8 mouse cellular contexts compared by ENCODE assay signal in the genomic region with DNA sequence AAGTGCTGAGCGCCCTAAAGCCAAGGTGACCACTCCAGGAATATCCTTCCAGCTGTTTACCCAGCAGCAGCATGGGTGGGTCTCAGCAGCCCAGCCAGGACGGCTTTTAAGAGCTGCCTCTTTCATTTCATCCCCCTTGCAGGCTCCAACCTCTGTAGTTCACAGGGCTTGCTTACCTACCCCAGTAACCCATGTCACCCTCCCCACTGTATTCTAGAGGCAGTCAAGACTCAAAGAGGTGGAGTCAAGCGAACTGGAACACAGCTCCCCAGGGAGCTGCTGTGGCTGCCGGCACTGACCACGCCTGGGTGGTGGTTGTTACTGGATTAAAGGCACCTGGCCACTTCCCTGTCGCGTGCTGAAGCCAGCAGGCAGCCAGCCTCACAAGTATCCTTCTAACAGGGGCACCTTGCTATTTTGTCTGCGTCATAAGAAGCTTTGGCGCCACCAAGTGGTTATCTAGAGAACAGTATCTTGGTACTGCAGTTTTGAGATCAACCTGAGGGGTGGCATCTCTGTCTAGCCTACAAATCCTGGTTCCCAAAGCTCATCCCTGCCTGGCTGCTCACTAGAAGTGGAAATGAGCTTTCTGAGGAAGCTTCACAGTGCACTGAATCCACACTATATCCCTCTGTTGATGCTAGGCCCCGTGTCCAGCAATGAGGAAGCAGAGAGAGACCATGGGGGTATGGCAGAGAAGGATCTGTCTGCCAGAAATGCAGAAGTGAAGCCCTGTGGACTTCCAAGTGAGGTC. TPM values are rescaled to one million over a fixed set of nuclear protein-coding genes. Genes with fewer than 3 reads are reported as not detected.
DNase-seq lines count a peak whose midpoint lies in the region; ATAC-seq and TF ChIP-seq lines count a peak whose summit lies in the region.

No protein-coding gene starts in this region.

- peaks cover 0 to 2% of the 10 kb centered on the region in 2 experiments; a peak in 3 of 4 replicates for H3K27me3 ChIP-seq in MEL (ENCODE audit: control insufficient read depth in 1 of 2, insufficient read depth in 2 of 2, low read length in 2 of 2)
- no peaks in the 10 kb centered on the region for H3K27me3 ChIP-seq in forebrain, embryonic 16.5 days (replicated peaks; ENCODE audit: control insufficient read depth, insufficient read depth, low read length)

- TF ChIP-seq RAD21 in MEL (IDR thresholded peaks at IDR 0.05; ENCODE audit: low read depth, low read length), result peak; percentile 94

- peak overlapping the region; percentile 35 for H3K4me2 ChIP-seq in forebrain, embryonic 16.5 days (ENCODE audit: low read length)

- H3K9ac ChIP-seq in MEL (ENCODE audit: control insufficient read depth, low read depth, low read length, poor library complexity, severe bottlenecking), result no peak overlapping the region
- H3K9ac ChIP-seq in forebrain, embryonic 16.5 days (replicated peaks; ENCODE audit: low read depth, low read length), result peak overlapping the region; percentile 23; the same call in 1 of the 2 replicates

- H3K36me3 ChIP-seq in MEL (ENCODE audit: control insufficient read depth in 1 of 2, insufficient read depth in 2 of 2, low read length in 2 of 2), result no peaks in the 10 kb centered on the region
- no peaks in the 10 kb centered on the region for H3K36me3 ChIP-seq in forebrain, embryonic 16.5 days (ENCODE audit: control insufficient read depth, insufficient read depth)

- H3K79me2 ChIP-seq in MEL (ENCODE audit: control insufficient read depth, insufficient read depth, low read length, poor library complexity), result no peaks in the 10 kb centered on the region

- H3K4me3 ChIP-seq in MEL (ENCODE audit: control insufficient read depth in 1 of 2, insufficient read depth in 1 of 2, low read depth in 2 of 2, low read length in 2 of 2), result no peak overlapping the region
- no peak overlapping the region for H3K4me3 ChIP-seq in forebrain, embryonic 16.5 days (replicated peaks; ENCODE audit: low read length)

- no peak overlapping the region for H3K27ac ChIP-seq in MEL (ENCODE audit: control insufficient read depth, low read depth, low read length)
- no peak overlapping the region for H3K27ac ChIP-seq in forebrain, embryonic 16.5 days (ENCODE audit: low read length)

- peak; percentile 63 to 96 (median 72) for TF ChIP-seq CTCF in MEL (IDR thresholded peaks at IDR 0.05 in 2 of 3, conservative IDR thresholded peaks at IDR 0.05 in 1 of 3; ENCODE audit: control insufficient read depth in 1 of 3, insufficient read depth in 1 of 3, low read depth in 2 of 3, low read length in 3 of 3, poor library complexity in 1 of 3, severe bottlenecking in 1 of 3)

- 13% methylated on average over 10 of the region's 10 CpGs for WGBS in forebrain, embryonic 16.5 days

- TF ChIP-seq EP300 in MEL (IDR thresholded peaks at IDR 0.05; ENCODE audit: low read depth in 1 of 2, low read length in 2 of 2), result no peak

- peak; percentile 89 for ATAC-seq in forebrain, embryonic 16.5 days
- ATAC-seq in hematopoietic stem cell, adult 5-6 weeks (replicated peaks in 1 of 2; ENCODE audit: insufficient read depth in 1 of 2, low FRiP score in 2 of 2, low TSS enrichment in 1 of 2, low read depth in 1 of 2, poor library complexity in 2 of 2, severe bottlenecking in 2 of 2), result peak; percentile 83 to 84

- TF ChIP-seq POLR2A in MEL (IDR thresholded peaks at IDR 0.05; ENCODE audit: control insufficient read depth in 1 of 2, insufficient read depth in 1 of 2, low read depth in 1 of 2, low read length in 2 of 2, poor library complexity in 1 of 2), result no peak

- H3K9me3 ChIP-seq in MEL (replicated peaks; ENCODE audit: insufficient read depth, low read length), result no peaks in the 10 kb centered on the region
- H3K9me3 ChIP-seq in forebrain, embryonic 16.5 days (ENCODE audit: control insufficient read depth, low read length), result no peaks in the 10 kb centered on the region

- peak; percentile 86 for DNase-seq in MEL (ENCODE audit: low read depth, low spot score)
- peak; percentile 77 for DNase-seq in cerebellum, adult 11 months
- DNase-seq in layer of hippocampus, adult 9-10 months (ENCODE audit: low spot score), result peak; percentile 82
- peak; percentile 95 for DNase-seq in lung, postnatal 36 days
- DNase-seq in retina, postnatal 7 days (ENCODE audit: low read depth, low spot score), result peak; percentile 80
- DNase-seq in urinary bladder, postnatal 10 days (ENCODE audit: low spot score), result peak; percentile 23

- no peaks in the 10 kb centered on the region for H3K4me1 ChIP-seq in MEL (ENCODE audit: control insufficient read depth in 1 of 2, insufficient read depth in 2 of 2, low read length in 2 of 2)
- peaks cover 4% of the 10 kb centered on the region; the same call in 1 of the 2 replicates for H3K4me1 ChIP-seq in forebrain, embryonic 16.5 days (replicated peaks; ENCODE audit: control insufficient read depth, insufficient read depth, low read length)

TF ChIP-seq in MEL, 35 proteins besides CTCF, POLR2A, EP300 and RAD21:
- TF ChIP-seq SMC3 (IDR thresholded peaks at IDR 0.05; ENCODE audit: low read depth, low read length), result peak; percentile 87
- no peak for TF ChIP-seq JUND (IDR thresholded peaks at IDR 0.05; ENCODE audit: low read depth, low read length)
- peak; percentile 87 for TF ChIP-seq ZC3H11A (IDR thresholded peaks at IDR 0.05; ENCODE audit: low read depth, low read length)
TF ChIP-seq in MEL: peak in this region for 2.

RNA-seq across cellular contexts. Expression of gene Txnrd3, which starts 11.8 kb away (rescaled TPM):
- 9.2 and 15.1 TPM in 2 replicates for total RNA-seq in MEL (2012; rRNA removed)
- 1 to 10 TPM in 1 of 2 experiments, not detected in 1; 8.7 TPM for polyA plus RNA-seq in MEL (2012; ENCODE audit: insufficient read depth in 1 of 2, insufficient read length in 2 of 2, low read depth in 1 of 2, low replicate concordance in 2 of 2, missing spikeins in 1 of 2)
- 11.1 and 11.9 TPM in 2 replicates for polyA plus RNA-seq in forebrain, embryonic 16.5 days (2015; fragmentation: Nextera tagmentation; extraction: Ambion mirVana)
- total RNA-seq in hematopoietic stem cell, adult 5-6 weeks (2017), result 16.1 and 26.5 TPM in 2 replicates

RNA-seq across cellular contexts. Expression of gene Chchd6, which starts 36.5 kb away (rescaled TPM):
- 49.5 and 53.0 TPM in 2 replicates for total RNA-seq in MEL (2012; rRNA removed)
- polyA plus RNA-seq in MEL (2012; ENCODE audit: insufficient read depth in 1 of 2, insufficient read length in 2 of 2, low read depth in 1 of 2, low replicate concordance in 2 of 2, missing spikeins in 1 of 2), result 10 to 100 TPM in 1 of 2 experiments, not detected in 1; 74.7 TPM
- 145 and 168 TPM in 2 replicates for polyA plus RNA-seq in forebrain, embryonic 16.5 days (2015; fragmentation: Nextera tagmentation; extraction: Ambion mirVana)
- 10.4 and 19.8 TPM in 2 replicates for total RNA-seq in hematopoietic stem cell, adult 5-6 weeks (2017)

Comparison
In these comparisons a context has a peak if more than half of its experiments do, and no peak if none do; other contexts are left out.
1. DNase-seq: peak in every context shown above with its lines; median percentile 95 in lung, postnatal 36 days; 86 in MEL; 82 in layer of hippocampus, adult 9-10 months; 80 in retina, postnatal 7 days; 77 in cerebellum, adult 11 months; 23 in urinary bladder, postnatal 10 days.